Mouse (Mus musculus) limb, embryonic 14.5 days (tissue): ENCODE measurements at regions not wholly inside any gene's neighbourhood (a gene's known extent, or its start where the extent isn't known, plus 50 kb on each side); places are given as distances from the start of the nearest gene placed in this dataset.

ENCODE experiments used
- ATAC-seq: fragments of 200-750 bp; cut with Nextera tagmentation; 2 replicates; pipeline ENCODE4 v1.8.0; 2017; ENCODE audit warnings: low read depth, moderate number of reproducible peaks, moderate TSS enrichment; ENCODE audit not compliant: low FRiP score
- DNase-seq: peaks from one replicate; pipeline ENCODE4 v3.0.0-alpha.2; 2015; ENCODE audit warnings: low spot score
- H3K27ac ChIP-seq: fragments of 300-500 bp; sonication (generic); replicated peaks from 2 replicates; pipeline ENCODE4 v1.5.1; 2014; ENCODE audit warnings: low read depth, mild to moderate bottlenecking, low read length, moderate library complexity, mixed read lengths
- H3K27me3 ChIP-seq: fragments of 300-500 bp; sonication (generic); 2 replicates; pipeline ENCODE4 v1.6.1; 2014; ENCODE audit warnings: low read length, mixed read lengths; ENCODE audit not compliant: control insufficient read depth, insufficient read depth
- H3K36me3 ChIP-seq: fragments of 300-500 bp; sonication (generic); 2 replicates; pipeline ENCODE4 v1.6.1; 2014; ENCODE audit warnings: mild to moderate bottlenecking, low read length, moderate library complexity, mixed read lengths; ENCODE audit not compliant: control insufficient read depth, insufficient read depth
- H3K4me1 ChIP-seq: fragments of 300-500 bp; sonication (generic); 2 replicates; pipeline ENCODE4 v1.6.1; 2014; ENCODE audit warnings: antibody characterized with exemption, low read length, mixed read lengths; ENCODE audit not compliant: control insufficient read depth, insufficient read depth
- H3K4me2 ChIP-seq: fragments of 300-500 bp; sonication (generic); replicated peaks from 2 replicates; pipeline ENCODE4 v1.6.1; 2014; ENCODE audit warnings: low read depth, mild to moderate bottlenecking, low read length, moderate library complexity; ENCODE audit not compliant: severe bottlenecking
- H3K4me3 ChIP-seq: fragments of 300-500 bp; sonication (generic); replicated peaks from 2 replicates; pipeline ENCODE4 v1.5.1; 2014; ENCODE audit warnings: low read length
- H3K9ac ChIP-seq: fragments of 300-500 bp; sonication (generic); 2 replicates; pipeline ENCODE4 v1.6.1; 2014; ENCODE audit warnings: mild to moderate bottlenecking, low read depth, low read length, moderate library complexity; ENCODE audit not compliant: severe bottlenecking
- H3K9me3 ChIP-seq: fragments of 300-500 bp; sonication (generic); 2 replicates; pipeline ENCODE4 v1.6.1; 2016; ENCODE audit warnings: low read length; ENCODE audit not compliant: control insufficient read depth
- POLR2A ChIP-seq: fragments of 200-500 bp; IDR thresholded peaks from 2 replicates; pipeline ENCODE4 v1.8.0; 2012; ENCODE audit warnings: inconsistent platforms, mild to moderate bottlenecking, moderate library complexity, borderline replicate concordance; ENCODE audit not compliant: insufficient read depth, insufficient read length; ENCODE audit errors: extremely low read depth
- WGBS: fragments of 180-500 bp; shearing (Covaris S2); extraction: QIAGEN DNeasy Blood & Tissue Kit; methylation state at CpG from one replicate; pipeline ENCODE4 v1.1.7; 2014; 5-methylcytosine and 5-hydroxymethylcytosine counted together

DNA sequence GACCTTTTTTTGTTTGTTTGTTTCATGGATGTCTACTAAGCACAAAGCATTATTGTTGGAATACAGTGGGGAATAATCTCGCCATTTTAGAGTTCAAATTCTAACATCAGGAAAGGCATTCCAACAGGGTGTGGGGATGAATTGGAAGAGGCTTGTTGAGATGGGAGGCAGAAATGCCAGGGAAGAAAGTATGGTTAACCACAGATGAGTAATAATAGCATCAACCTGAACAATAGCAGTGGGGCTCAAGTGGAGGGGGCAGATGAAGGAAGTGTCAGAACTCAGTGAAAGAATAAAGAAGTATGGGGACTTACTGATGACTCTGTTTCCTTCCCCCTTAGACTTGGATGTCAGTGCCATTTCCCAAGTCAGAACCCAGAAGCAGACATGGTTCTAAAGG is 94.5 kb upstream of the Gdnf start:
- ATAC-seq (no peak), DNase-seq (no peak)
- 79% methylated on average over 1 of the region's 1 CpGs for WGBS
- no peaks in the 10 kb centered on the region for H3K27me3 ChIP-seq
- no peak overlapping the region for H3K4me2 ChIP-seq
- H3K9ac ChIP-seq: no peak overlapping the region
- no peaks in the 10 kb centered on the region for H3K36me3 ChIP-seq
- no peak overlapping the region for H3K27ac ChIP-seq
- H3K4me1 ChIP-seq: no peaks in the 10 kb centered on the region
- TF ChIP-seq POLR2A: no peak
- no peak overlapping the region for H3K4me3 ChIP-seq
- no peaks in the 10 kb centered on the region for H3K9me3 ChIP-seq

DNA sequence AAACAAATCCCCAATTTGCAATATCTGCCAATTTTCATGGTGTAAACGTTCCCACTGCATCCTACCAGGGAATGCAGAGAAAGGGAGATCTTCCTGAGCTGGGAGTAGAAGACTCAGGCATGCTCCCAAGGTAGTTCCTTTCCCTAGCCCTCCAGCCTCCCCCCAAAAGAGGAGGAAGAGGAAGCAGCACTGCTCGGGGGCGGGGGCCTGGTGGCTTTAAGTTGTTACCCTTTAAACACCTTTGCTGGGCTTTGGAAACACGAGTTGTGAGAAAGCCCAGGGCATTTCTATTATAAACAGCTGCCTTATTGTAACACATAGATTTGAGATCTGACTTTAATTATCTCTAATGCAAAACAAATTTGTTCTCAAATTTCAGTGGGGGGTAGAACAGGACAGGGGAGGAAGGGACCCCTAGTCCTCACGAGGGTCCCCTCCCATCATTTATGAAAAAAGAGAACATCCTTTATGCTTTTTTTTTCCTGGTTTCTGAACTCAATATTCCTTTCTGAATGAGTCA is 87.4 kb upstream of the Gdnf start:
- Histone ChIP-seq H3K4me3 (no peak overlapping the region), H3K9ac (no peak overlapping the region), H3K27me3 (no peaks in the 10 kb centered on the region), H3K27ac (0 out of 2 replicates have a peak overlapping the region, but pooled peaks have one; percentile 20), H3K9me3 (no peaks in the 10 kb centered on the region), H3K4me2 (0 out of 2 replicates have a peak overlapping the region, but pooled peaks have one; percentile 3), H3K4me1 (peaks cover 11% of the 10 kb centered on the region), H3K36me3 (no peaks in the 10 kb centered on the region)
- ATAC-seq (peak; percentile 26; the same call in 1 of the 2 replicates), DNase-seq (no peak)
- WGBS: 11% methylated on average over 5 of the region's 5 CpGs
- no peak for TF ChIP-seq POLR2A

GRCm38 (mm10) chr15:7723770-7724169 is 86.9 kb upstream of the Gdnf start:
- WGBS: 21% methylated on average over 2 of the region's 2 CpGs
- Histone ChIP-seq H3K4me3 (no peak overlapping the region), H3K4me2 (no peak overlapping the region), H3K9me3 (no peaks in the 10 kb centered on the region), H3K27ac (no peak overlapping the region), H3K36me3 (no peaks in the 10 kb centered on the region), H3K4me1 (peaks cover 11% of the 10 kb centered on the region), H3K27me3 (no peaks in the 10 kb centered on the region), H3K9ac (no peak overlapping the region)
- TF ChIP-seq POLR2A: no peak
- ATAC-seq (no peak), DNase-seq (no peak)

DNA sequence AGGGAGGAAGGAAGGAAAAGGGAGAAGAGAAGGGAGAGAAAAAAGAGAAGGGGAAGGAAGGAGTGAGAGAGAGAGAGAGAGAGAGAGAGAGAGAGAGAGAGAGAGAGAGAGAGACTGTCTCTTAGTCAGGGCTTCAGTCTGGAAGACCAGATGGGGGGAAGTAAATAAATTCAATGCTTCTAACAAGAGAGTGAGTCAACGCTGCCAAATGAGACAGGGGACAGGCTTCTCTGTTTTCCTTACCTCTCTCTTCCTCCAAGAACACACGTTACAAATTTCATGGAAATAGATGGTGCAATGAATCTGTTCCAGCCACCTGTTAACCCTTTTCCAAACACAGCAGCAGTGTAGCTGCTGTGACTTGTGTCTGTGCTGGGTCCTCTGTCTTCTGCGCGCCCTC is 85.1 kb upstream of the Gdnf start:
- ATAC-seq (no peak), DNase-seq (no peak)

DNA sequence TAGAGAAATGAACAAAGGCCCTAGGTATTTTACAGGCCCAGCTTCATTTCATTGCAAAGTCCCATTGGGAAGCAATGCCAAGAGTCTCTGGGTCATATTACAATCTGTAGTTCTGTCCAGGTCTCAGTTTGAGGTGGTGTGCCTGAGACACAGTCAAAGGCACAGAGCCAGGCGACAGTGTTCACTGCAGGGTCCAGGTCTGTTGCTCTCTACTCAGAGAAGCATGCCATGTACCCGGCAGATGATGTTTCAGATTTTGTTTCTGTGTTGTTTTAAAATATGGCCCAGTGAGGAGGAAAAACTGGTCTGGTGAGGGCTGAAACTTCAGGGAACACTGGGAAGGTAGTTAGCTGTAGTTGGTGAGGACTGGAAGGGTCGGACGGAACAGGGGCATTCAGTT is 63.1 kb upstream of the Gdnf start:
- Histone ChIP-seq H3K9me3 (no peaks in the 10 kb centered on the region), H3K9ac (no peak overlapping the region), H3K4me3 (no peak overlapping the region), H3K4me1 (peaks cover 18% of the 10 kb centered on the region), H3K4me2 (no peak overlapping the region), H3K27ac (no peak overlapping the region), H3K36me3 (no peaks in the 10 kb centered on the region), H3K27me3 (no peaks in the 10 kb centered on the region)
- no peak for ATAC-seq
- WGBS: 40% methylated on average over 4 of the region's 4 CpGs
- TF ChIP-seq POLR2A: no peak
- DNase-seq: no peak

More for the DNA sequence above, 85.1 kb upstream of the Gdnf start:
- H3K4me2 ChIP-seq: no peak overlapping the region
- no peak overlapping the region for H3K27ac ChIP-seq
- TF ChIP-seq POLR2A: no peak
- H3K27me3 ChIP-seq: no peaks in the 10 kb centered on the region
- no peak overlapping the region for H3K4me3 ChIP-seq
- no peaks in the 10 kb centered on the region for H3K36me3 ChIP-seq
- peaks cover 11% of the 10 kb centered on the region for H3K4me1 ChIP-seq
- no peak overlapping the region for H3K9ac ChIP-seq
- WGBS: 52% methylated on average over 4 of the region's 4 CpGs
- H3K9me3 ChIP-seq: no peaks in the 10 kb centered on the region

GRCm38 (mm10) chr15:7750441-7750840 is 60.2 kb upstream of the Gdnf start:
- no peaks in the 10 kb centered on the region for H3K9me3 ChIP-seq
- H3K4me1 ChIP-seq: peaks cover 17% of the 10 kb centered on the region
- H3K27ac ChIP-seq: no peak overlapping the region
- no peak overlapping the region for H3K4me2 ChIP-seq
- H3K27me3 ChIP-seq: no peaks in the 10 kb centered on the region
- DNase-seq: no peak
- no peak overlapping the region for H3K4me3 ChIP-seq
- ATAC-seq: no peak
- H3K36me3 ChIP-seq: no peaks in the 10 kb centered on the region
- TF ChIP-seq POLR2A: no peak
- 88% methylated on average over 5 of the region's 5 CpGs for WGBS
- H3K9ac ChIP-seq: no peak overlapping the region
